Mouse (Mus musculus): ENCODE results near the gene Obox8. TPM values are rescaled to one million over a fixed set of nuclear protein-coding genes. Genes with fewer than 3 reads are reported as not detected.

Obox8 gene
- not detected for polyA plus RNA-seq (2015; fragmentation: Illumina TruSeq; extraction: RNeasy Lipid Tissue Mini Kit (QIAGEN cat#74804); ENCODE audit: insufficient read depth, low replicate concordance)

DNA sequence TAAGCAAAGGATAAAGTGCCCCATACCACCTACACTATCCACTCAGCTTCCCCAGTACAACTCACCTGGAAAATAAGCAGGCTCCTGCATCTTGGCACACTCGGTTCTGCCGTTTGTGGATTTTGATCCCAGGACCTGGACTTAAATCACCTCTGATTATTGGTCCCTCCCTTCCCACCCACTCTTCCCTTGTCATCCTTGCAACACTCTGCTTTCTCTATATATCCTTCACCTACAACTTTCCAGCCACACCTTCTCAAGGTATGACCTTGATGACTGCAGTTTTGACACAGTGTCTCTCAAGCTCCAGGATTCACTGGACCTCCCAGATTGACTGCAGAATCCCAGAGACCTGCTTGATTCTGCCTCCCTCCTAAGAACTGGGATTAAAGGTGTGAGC is at the start of gene Obox8:
Obox8 (minus strand) TSS at position 101 of the 400 bp plus-strand sequence.

Other genes with a start within 250 kb of the Obox8 start
- not detected for gene Sult2a3, start 210.5 kb downstream of the Obox8 start, polyA plus RNA-seq (2015; fragmentation: Illumina TruSeq; extraction: RNeasy Lipid Tissue Mini Kit (QIAGEN cat#74804); ENCODE audit: insufficient read depth, low replicate concordance)
- not detected for gene Sult2a6, start 78.7 kb downstream of the Obox8 start, polyA plus RNA-seq (2015; fragmentation: Illumina TruSeq; extraction: RNeasy Lipid Tissue Mini Kit (QIAGEN cat#74804); ENCODE audit: insufficient read depth, low replicate concordance)
- not detected for gene Sult2a8, start 113.2 kb upstream of the Obox8 start, polyA plus RNA-seq (2015; fragmentation: Illumina TruSeq; extraction: RNeasy Lipid Tissue Mini Kit (QIAGEN cat#74804); ENCODE audit: insufficient read depth, low replicate concordance)
- gene Sult2a7, start 160.7 kb upstream of the Obox8 start, polyA plus RNA-seq (2015; fragmentation: Illumina TruSeq; extraction: RNeasy Lipid Tissue Mini Kit (QIAGEN cat#74804); ENCODE audit: insufficient read depth, low replicate concordance) = not detected
- gene Vmn1r90, start 229.9 kb upstream of the Obox8 start, polyA plus RNA-seq (2015; fragmentation: Illumina TruSeq; extraction: RNeasy Lipid Tissue Mini Kit (QIAGEN cat#74804); ENCODE audit: insufficient read depth, low replicate concordance) = 0.11 TPM